Mouse (Mus musculus): ENCODE measurements around the gene Fsip1. TPM values are rescaled to one million over a fixed set of nuclear protein-coding genes. Genes with fewer than 3 reads are reported as not detected.

The Fsip1 gene
- 0.96 and 1.1 TPM in 2 replicates for polyA plus RNA-seq (2015; fragmentation: Nextera tagmentation; extraction: Ambion mirVana)

- Histone ChIP-seq H3K4me1 (replicated peaks; ENCODE audit: insufficient read depth, low read length) (no peaks in the 10 kb centered on the region), H3K4me3 (replicated peaks; ENCODE audit: low read depth, low read length) (peak within 1 kb of the TSS; percentile 49), H3K9ac (ENCODE audit: low read depth, low read length) (0 out of 2 replicates have a peak within 1 kb of the TSS, but pooled peaks have one; percentile 23), H3K27ac (no peak within 1 kb of the TSS), H3K36me3 (ENCODE audit: insufficient read depth, low read length) (no peaks in the 10 kb centered on the region), H3K27me3 (ENCODE audit: insufficient read depth, low read length) (no peaks in the 10 kb centered on the region), H3K4me2 (ENCODE audit: low read length) (peak within 1 kb of the TSS; percentile 67), H3K9me3 (replicated peaks; ENCODE audit: low read length) (no peaks in the 10 kb centered on the region)
- peak; percentile 88 for DNase-seq (ENCODE audit: low spot score)
- under 1% methylated on average over 25 of the region's 25 CpGs for WGBS
- no peak for TF ChIP-seq CTCF (IDR thresholded peaks at IDR 0.05; ENCODE audit: low read depth)
- ATAC-seq (replicated peaks; ENCODE audit: low FRiP score, low read depth): peak; percentile 99
Observed at GRCm38 (mm10) chr2:118256621-118257053, at the start of gene Fsip1. Gene Fsip1 (minus strand): TSS chr2:118256966.

GRCm38 (mm10) chr2:118306522-118306895 is 49.7 kb upstream of the Fsip1 start:
- no peaks in the 10 kb centered on the region for H3K36me3 ChIP-seq (ENCODE audit: insufficient read depth, low read length)
- 0 out of 2 replicates have a peak, but pooled peaks cover 3% of the 10 kb centered on the region for H3K4me1 ChIP-seq (replicated peaks; ENCODE audit: insufficient read depth, low read length)
- no peaks in the 10 kb centered on the region for H3K27me3 ChIP-seq (ENCODE audit: insufficient read depth, low read length)
- DNase-seq (ENCODE audit: low spot score) (peak; percentile 27), ATAC-seq (replicated peaks; ENCODE audit: low FRiP score, low read depth) (no peak)
- H3K9ac ChIP-seq (ENCODE audit: low read depth, low read length): no peak overlapping the region
- TF ChIP-seq CTCF (IDR thresholded peaks at IDR 0.05; ENCODE audit: low read depth): no peak
- no peak overlapping the region for H3K4me3 ChIP-seq (replicated peaks; ENCODE audit: low read depth, low read length)
- H3K27ac ChIP-seq: no peak overlapping the region
- H3K4me2 ChIP-seq (ENCODE audit: low read length): no peak overlapping the region
- H3K9me3 ChIP-seq (replicated peaks; ENCODE audit: low read length): no peaks in the 10 kb centered on the region
- 25% methylated on average over 3 of the region's 3 CpGs for WGBS

GRCm38 (mm10) chr2:118305827-118306521 is 49.2 kb upstream of the Fsip1 start:
- H3K4me1 ChIP-seq (replicated peaks; ENCODE audit: insufficient read depth, low read length): 0 out of 2 replicates have a peak, but pooled peaks cover 3% of the 10 kb centered on the region
- no peak overlapping the region for H3K27ac ChIP-seq
- no peaks in the 10 kb centered on the region for H3K27me3 ChIP-seq (ENCODE audit: insufficient read depth, low read length)
- ATAC-seq (replicated peaks; ENCODE audit: low FRiP score, low read depth): no peak
- no peaks in the 10 kb centered on the region for H3K9me3 ChIP-seq (replicated peaks; ENCODE audit: low read length)
- H3K4me2 ChIP-seq (ENCODE audit: low read length): no peak overlapping the region
- TF ChIP-seq CTCF (IDR thresholded peaks at IDR 0.05; ENCODE audit: low read depth): no peak
- WGBS: 36% methylated on average over 7 of the region's 7 CpGs
- no peaks in the 10 kb centered on the region for H3K36me3 ChIP-seq (ENCODE audit: insufficient read depth, low read length)
- no peak overlapping the region for H3K9ac ChIP-seq (ENCODE audit: low read depth, low read length)
- H3K4me3 ChIP-seq (replicated peaks; ENCODE audit: low read depth, low read length): no peak overlapping the region
- DNase-seq (ENCODE audit: low spot score): no peak

- H3K27me3 ChIP-seq (ENCODE audit: insufficient read depth, low read length): no peaks in the 10 kb centered on the region
- H3K4me2 ChIP-seq (ENCODE audit: low read length): no peak overlapping the region
- TF ChIP-seq CTCF (IDR thresholded peaks at IDR 0.05; ENCODE audit: low read depth): no peak
- no peak overlapping the region for H3K9ac ChIP-seq (ENCODE audit: low read depth, low read length)
- ATAC-seq (replicated peaks; ENCODE audit: low FRiP score, low read depth) (no peak), DNase-seq (ENCODE audit: low spot score) (no peak)
- 60% methylated on average over 4 of the region's 4 CpGs for WGBS
- H3K27ac ChIP-seq: no peak overlapping the region
- H3K4me1 ChIP-seq (replicated peaks; ENCODE audit: insufficient read depth, low read length): 0 out of 2 replicates have a peak, but pooled peaks cover 3% of the 10 kb centered on the region
- H3K36me3 ChIP-seq (ENCODE audit: insufficient read depth, low read length): no peaks in the 10 kb centered on the region
- no peaks in the 10 kb centered on the region for H3K9me3 ChIP-seq (replicated peaks; ENCODE audit: low read length)
- H3K4me3 ChIP-seq (replicated peaks; ENCODE audit: low read depth, low read length): no peak overlapping the region
Observed at GRCm38 (mm10) chr2:118303456-118303855, 46.7 kb upstream of the Fsip1 start.

- Histone ChIP-seq H3K4me2 (ENCODE audit: low read length) (no peak overlapping the region), H3K27me3 (ENCODE audit: insufficient read depth, low read length) (no peaks in the 10 kb centered on the region), H3K9me3 (replicated peaks; ENCODE audit: low read length) (no peaks in the 10 kb centered on the region), H3K27ac (no peak overlapping the region), H3K4me3 (replicated peaks; ENCODE audit: low read depth, low read length) (no peak overlapping the region), H3K36me3 (ENCODE audit: insufficient read depth, low read length) (no peaks in the 10 kb centered on the region), H3K9ac (ENCODE audit: low read depth, low read length) (no peak overlapping the region), H3K4me1 (replicated peaks; ENCODE audit: insufficient read depth, low read length) (no peaks in the 10 kb centered on the region)
- WGBS: 82% methylated on average over 2 of the region's 2 CpGs
- DNase-seq (ENCODE audit: low spot score) (no peak), ATAC-seq (replicated peaks; ENCODE audit: low FRiP score, low read depth) (no peak)
- no peak for TF ChIP-seq CTCF (IDR thresholded peaks at IDR 0.05; ENCODE audit: low read depth)
Observed at GRCm38 (mm10) chr2:118301656-118302055, 44.9 kb upstream of the Fsip1 start.

GRCm38 (mm10) chr2:118301041-118301545 is 44.3 kb upstream of the Fsip1 start:
- Histone ChIP-seq H3K4me2 (ENCODE audit: low read length) (no peak overlapping the region), H3K4me3 (replicated peaks; ENCODE audit: low read depth, low read length) (no peak overlapping the region), H3K4me1 (replicated peaks; ENCODE audit: insufficient read depth, low read length) (no peaks in the 10 kb centered on the region), H3K9ac (ENCODE audit: low read depth, low read length) (no peak overlapping the region), H3K27ac (no peak overlapping the region), H3K9me3 (replicated peaks; ENCODE audit: low read length) (no peaks in the 10 kb centered on the region), H3K27me3 (ENCODE audit: insufficient read depth, low read length) (no peaks in the 10 kb centered on the region), H3K36me3 (ENCODE audit: insufficient read depth, low read length) (no peaks in the 10 kb centered on the region)
- DNase-seq (ENCODE audit: low spot score): no peak
- 65% methylated on average over 8 of the region's 8 CpGs for WGBS
- TF ChIP-seq CTCF (IDR thresholded peaks at IDR 0.05; ENCODE audit: low read depth): no peak
- ATAC-seq (replicated peaks; ENCODE audit: low FRiP score, low read depth): no peak; the same call in 1 of the 2 replicates
